Mouse (Mus musculus): ENCODE results near the gene Tpst1. TPM values are rescaled to one million over a fixed set of nuclear protein-coding genes. Genes with fewer than 3 reads are reported as not detected.
A peak's percentile ranks its signal among the peaks of the same experiment; 100 is the strongest.

Gene Tpst1
- total and polyA plus RNA-seq, 2 experiments: 10.8 to 15.6 TPM

GRCm38 (mm10) chr5:130055688-130056087 lies 17.4 kb upstream of the Tpst1 start:
- WGBS: 37% methylated on average over 4 of the region's 4 CpGs
- H3K36me3 ChIP-seq (ENCODE audit: control insufficient read depth, insufficient read depth, low read length): peaks cover 6% of the 10 kb centered on the region; the same call in 1 of the 2 replicates
- H3K4me3 ChIP-seq (ENCODE audit: insufficient read depth, low read depth, low read length): no peak overlapping the region
- H3K9ac ChIP-seq (ENCODE audit: low read depth, low read length): peak overlapping the region; percentile 39; the same call in 1 of the 2 replicates
- H3K4me1 ChIP-seq (ENCODE audit: control insufficient read depth, insufficient read depth, low read length): peaks cover 18% of the 10 kb centered on the region
- H3K79me2 ChIP-seq (ENCODE audit: control insufficient read depth, insufficient read depth, low read length): 0 out of 2 replicates have a peak, but pooled peaks cover 3% of the 10 kb centered on the region
- DNase-seq (ENCODE audit: extremely low read depth, low read depth, low spot score): peak; percentile 86
- TF ChIP-seq CTCF (IDR thresholded peaks at IDR 0.05; ENCODE audit: low read depth, low read length) (peak; percentile 27; the same call in 1 of the 2 replicates), POLR2A (IDR thresholded peaks at IDR 0.05; ENCODE audit: extremely low read depth, insufficient read depth, low read length) (no peak)
- H3K27me3 ChIP-seq (ENCODE audit: control insufficient read depth, insufficient read depth, low read length): no peaks in the 10 kb centered on the region
- H3K27ac ChIP-seq (replicated peaks; ENCODE audit: insufficient read depth, low read depth, low read length): peak overlapping the region; percentile 50

- H3K9ac ChIP-seq (ENCODE audit: low read depth, low read length): no peak overlapping the region
- peaks cover 21% of the 10 kb centered on the region for H3K4me1 ChIP-seq (ENCODE audit: control insufficient read depth, insufficient read depth, low read length)
- 68% methylated on average over 2 of the region's 2 CpGs for WGBS
- no peak for DNase-seq (ENCODE audit: extremely low read depth, low read depth, low spot score)
- H3K4me3 ChIP-seq (ENCODE audit: insufficient read depth, low read depth, low read length): no peak overlapping the region
- TF ChIP-seq CTCF (IDR thresholded peaks at IDR 0.05; ENCODE audit: low read depth, low read length) (no peak), POLR2A (IDR thresholded peaks at IDR 0.05; ENCODE audit: extremely low read depth, insufficient read depth, low read length) (no peak)
- peak overlapping the region; percentile 30 for H3K27ac ChIP-seq (replicated peaks; ENCODE audit: insufficient read depth, low read depth, low read length)
- no peaks in the 10 kb centered on the region for H3K27me3 ChIP-seq (ENCODE audit: control insufficient read depth, insufficient read depth, low read length)
- H3K36me3 ChIP-seq (ENCODE audit: control insufficient read depth, insufficient read depth, low read length): peaks cover 6% of the 10 kb centered on the region; the same call in 1 of the 2 replicates
- H3K79me2 ChIP-seq (ENCODE audit: control insufficient read depth, insufficient read depth, low read length): 0 out of 2 replicates have a peak, but pooled peaks cover 3% of the 10 kb centered on the region
Measured at GRCm38 (mm10) chr5:130056303-130056702, 16.8 kb upstream of the Tpst1 start.

- Histone ChIP-seq H3K9ac (ENCODE audit: low read depth, low read length) (peak overlapping the region; percentile 6; the same call in 1 of the 2 replicates), H3K4me1 (ENCODE audit: control insufficient read depth, insufficient read depth, low read length) (peaks cover 21% of the 10 kb centered on the region), H3K79me2 (ENCODE audit: control insufficient read depth, insufficient read depth, low read length) (0 out of 2 replicates have a peak, but pooled peaks cover 3% of the 10 kb centered on the region), H3K36me3 (ENCODE audit: control insufficient read depth, insufficient read depth, low read length) (peaks cover 3% of the 10 kb centered on the region; the same call in 1 of the 2 replicates), H3K27me3 (ENCODE audit: control insufficient read depth, insufficient read depth, low read length) (no peaks in the 10 kb centered on the region), H3K4me3 (ENCODE audit: insufficient read depth, low read depth, low read length) (no peak overlapping the region), H3K27ac (replicated peaks; ENCODE audit: insufficient read depth, low read depth, low read length) (peak overlapping the region; percentile 80)
- no peak for DNase-seq (ENCODE audit: extremely low read depth, low read depth, low spot score)
- WGBS: 31% methylated on average over 12 of the region's 12 CpGs
- TF ChIP-seq POLR2A (IDR thresholded peaks at IDR 0.05; ENCODE audit: extremely low read depth, insufficient read depth, low read length) (no peak), CTCF (IDR thresholded peaks at IDR 0.05; ENCODE audit: low read depth, low read length) (no peak)
Measured at GRCm38 (mm10) chr5:130059413-130060328, 13.5 kb upstream of the Tpst1 start.

GRCm38 (mm10) chr5:130060329-130060665 lies 12.8 kb upstream of the Tpst1 start:
- H3K36me3 ChIP-seq (ENCODE audit: control insufficient read depth, insufficient read depth, low read length): peaks cover 3% of the 10 kb centered on the region; the same call in 1 of the 2 replicates
- H3K27me3 ChIP-seq (ENCODE audit: control insufficient read depth, insufficient read depth, low read length): no peaks in the 10 kb centered on the region
- H3K27ac ChIP-seq (replicated peaks; ENCODE audit: insufficient read depth, low read depth, low read length): peak overlapping the region; percentile 80

DNA sequence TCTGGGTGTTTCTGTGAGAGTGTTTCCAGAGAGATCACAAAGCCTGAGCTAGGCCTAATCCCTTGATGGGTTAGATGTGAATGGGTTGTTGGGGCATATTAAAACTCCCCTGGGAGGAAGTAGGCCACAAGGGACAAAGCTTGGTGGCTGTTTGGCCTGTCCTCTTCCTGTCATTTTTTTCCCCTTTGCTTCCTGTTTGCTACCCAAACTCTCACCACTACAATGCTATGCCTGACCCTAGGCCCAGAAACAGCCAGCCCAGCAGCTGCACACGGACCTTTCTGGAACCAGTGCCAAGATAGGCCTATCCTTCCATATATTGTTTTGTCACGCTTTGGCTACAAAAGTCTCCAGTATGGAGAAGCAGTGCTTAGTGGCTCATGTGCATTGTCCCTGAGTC lies 11.0 kb upstream of the Tpst1 start:
- WGBS: 63% methylated on average over 2 of the region's 2 CpGs
- no peaks in the 10 kb centered on the region for H3K27me3 ChIP-seq (ENCODE audit: control insufficient read depth, insufficient read depth, low read length)
- DNase-seq (ENCODE audit: extremely low read depth, low read depth, low spot score): no peak
- peaks cover 15% of the 10 kb centered on the region for H3K4me1 ChIP-seq (ENCODE audit: control insufficient read depth, insufficient read depth, low read length)
- 0 out of 2 replicates have a peak, but pooled peaks cover 3% of the 10 kb centered on the region for H3K79me2 ChIP-seq (ENCODE audit: control insufficient read depth, insufficient read depth, low read length)
- no peak overlapping the region for H3K9ac ChIP-seq (ENCODE audit: low read depth, low read length)
- H3K36me3 ChIP-seq (ENCODE audit: control insufficient read depth, insufficient read depth, low read length): peaks cover 3% of the 10 kb centered on the region; the same call in 1 of the 2 replicates
- TF ChIP-seq POLR2A (IDR thresholded peaks at IDR 0.05; ENCODE audit: extremely low read depth, insufficient read depth, low read length): no peak
- TF ChIP-seq CTCF (IDR thresholded peaks at IDR 0.05; ENCODE audit: low read depth, low read length): no peak
- no peak overlapping the region for H3K4me3 ChIP-seq (ENCODE audit: insufficient read depth, low read depth, low read length)
- no peak overlapping the region for H3K27ac ChIP-seq (replicated peaks; ENCODE audit: insufficient read depth, low read depth, low read length)

More at GRCm38 (mm10) chr5:130060329-130060665, 12.8 kb upstream of the Tpst1 start:
- H3K4me3 ChIP-seq (ENCODE audit: insufficient read depth, low read depth, low read length): no peak overlapping the region
- WGBS: 16% methylated on average over 4 of the region's 4 CpGs
- DNase-seq (ENCODE audit: extremely low read depth, low read depth, low spot score): peak; percentile 94
- H3K4me1 ChIP-seq (ENCODE audit: control insufficient read depth, insufficient read depth, low read length): peaks cover 19% of the 10 kb centered on the region
- H3K9ac ChIP-seq (ENCODE audit: low read depth, low read length): no peak overlapping the region
- no peak for TF ChIP-seq POLR2A (IDR thresholded peaks at IDR 0.05; ENCODE audit: extremely low read depth, insufficient read depth, low read length)
- no peak for TF ChIP-seq CTCF (IDR thresholded peaks at IDR 0.05; ENCODE audit: low read depth, low read length)
- H3K79me2 ChIP-seq (ENCODE audit: control insufficient read depth, insufficient read depth, low read length): 0 out of 2 replicates have a peak, but pooled peaks cover 3% of the 10 kb centered on the region
